Mouse (Mus musculus) midbrain, embryonic 10.5 days (tissue): Measurements from ENCODE around the gene Olfr406. TPM values are rescaled to one million over a fixed set of nuclear protein-coding genes. Genes with fewer than 3 reads are reported as not detected.

Experiments used
- DNase-seq: peaks from one replicate; pipeline ENCODE4 v3.0.0-alpha.2; 2017; ENCODE audit warnings: low spot score
- H3K27ac ChIP-seq: fragments of 300-500 bp; sonication (generic); replicated peaks from 2 replicates; pipeline ENCODE4 v1.5.1; 2016; ENCODE audit warnings: mild to moderate bottlenecking
- H3K27me3 ChIP-seq: fragments of 300-500 bp; sonication (generic); 2 replicates; pipeline ENCODE4 v1.6.1; 2016; ENCODE audit warnings: low read depth, mild to moderate bottlenecking; ENCODE audit not compliant: poor library complexity, severe bottlenecking
- H3K36me3 ChIP-seq: fragments of 300-500 bp; sonication (generic); 2 replicates; pipeline ENCODE4 v1.6.1; 2016; ENCODE audit warnings: mild to moderate bottlenecking, moderate library complexity
- H3K4me1 ChIP-seq: fragments of 300-500 bp; sonication (generic); 2 replicates; pipeline ENCODE4 v1.6.1; 2016
- H3K4me3 ChIP-seq: fragments of 300-500 bp; sonication (generic); 2 replicates; pipeline ENCODE4 v1.5.1; 2016; ENCODE audit warnings: mild to moderate bottlenecking, moderate library complexity
- H3K9me3 ChIP-seq: fragments of 300-500 bp; sonication (generic); replicated peaks from 2 replicates; pipeline ENCODE4 v1.6.1; 2016; ENCODE audit warnings: mild to moderate bottlenecking
- WGBS: fragments of 180-500 bp; shearing (Covaris S2); methylation state at CpG from one replicate; pipeline ENCODE4 v1.1.7; 2016; 5-methylcytosine and 5-hydroxymethylcytosine counted together
- polyA plus RNA-seq: library from polyadenylated mRNA; unstranded; fragments of >200 nt; fragmentation: Nextera tagmentation; extraction: Ambion mirVana; gene quantifications from 2 replicates; pipeline ENCODE4 v1.2.1, GENCODE M21; 2016

Gene Olfr406
- polyA plus RNA-seq, result not detected in 2 replicates

DNA sequence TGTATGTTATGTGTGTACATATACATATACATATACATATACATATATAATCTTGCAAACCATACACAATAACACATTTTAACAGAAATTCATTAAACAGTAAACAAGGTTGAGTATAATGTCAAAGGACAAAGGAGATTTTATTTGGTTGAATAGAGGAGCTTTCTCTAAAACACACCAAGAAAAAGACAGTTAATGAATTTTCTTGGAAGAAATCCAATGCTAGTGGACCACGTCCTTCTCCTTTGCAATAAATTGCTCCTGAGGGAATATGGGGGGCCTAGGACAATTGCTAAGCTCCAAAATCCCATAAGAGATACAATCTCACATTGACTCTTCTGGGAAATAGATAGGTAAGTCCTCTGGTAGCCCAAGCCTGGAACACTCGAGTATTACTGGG is at the start of gene Olfr406:
TSS of gene Olfr406 (plus strand) at position 301 of the 400 bp plus-strand sequence.
- Histone ChIP-seq H3K36me3 (no peaks in the 10 kb centered on the region), H3K27me3 (no peaks in the 10 kb centered on the region), H3K9me3 (peaks cover 35% of the 10 kb centered on the region), H3K4me1 (no peaks in the 10 kb centered on the region), H3K27ac (no peak within 1 kb of the TSS), H3K4me3 (no peak within 1 kb of the TSS)
- WGBS, result 71% methylated on average over 2 of the region's 2 CpGs
- DNase-seq, result no peak

DNA sequence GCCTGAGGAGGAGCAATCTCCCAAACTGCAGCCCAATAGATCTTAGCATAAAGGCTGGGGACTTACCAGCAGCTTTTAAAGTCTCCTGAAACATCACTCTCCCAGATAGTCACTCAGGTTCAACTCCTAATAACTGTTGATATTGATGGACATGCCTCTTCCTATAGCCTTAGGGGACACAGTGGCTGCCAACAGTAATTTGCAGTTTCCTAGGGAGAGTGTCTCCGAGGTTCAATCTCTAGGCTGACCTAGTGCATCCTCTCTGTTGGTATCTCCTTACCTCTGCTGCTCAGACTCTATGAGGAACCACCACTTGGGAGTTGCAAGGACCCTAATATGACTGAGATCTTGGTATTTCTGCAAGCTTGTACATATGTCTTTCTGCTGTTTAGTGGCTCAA is 48.3 kb upstream of the Olfr406 start, which contains the start of gene Olfr43:
TSS of gene Olfr43 (minus strand) at position 101 of the 400 bp plus-strand sequence.
- no peak within 1 kb of the TSS for H3K4me3 ChIP-seq
- peaks cover 48% of the 10 kb centered on the region; the same call in 1 of the 2 replicates for H3K9me3 ChIP-seq
- H3K36me3 ChIP-seq, result no peaks in the 10 kb centered on the region
- no peaks in the 10 kb centered on the region for H3K4me1 ChIP-seq
- no peak within 1 kb of the TSS for H3K27ac ChIP-seq
- no peak for DNase-seq
- WGBS, result 68% methylated on average over 1 of the region's 1 CpGs
- no peaks in the 10 kb centered on the region for H3K27me3 ChIP-seq

DNA sequence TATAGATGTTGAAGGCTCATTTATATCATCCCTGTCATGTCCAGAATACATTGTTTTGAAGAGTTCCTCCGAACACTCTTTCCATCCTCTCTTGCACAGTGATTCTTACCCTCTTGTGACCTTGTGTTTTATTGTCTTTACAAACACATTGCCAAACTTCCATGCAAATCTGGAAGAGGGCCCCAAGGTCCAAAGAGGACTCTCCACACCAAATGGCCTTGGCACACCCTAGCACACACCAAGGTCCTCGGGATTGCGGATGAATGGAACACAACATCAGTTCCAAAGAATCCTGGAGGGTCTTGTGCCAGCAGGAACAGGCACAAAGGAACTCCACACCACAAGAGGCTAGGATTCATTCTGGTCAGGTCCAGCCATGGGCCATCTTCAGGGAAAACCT is 18.4 kb upstream of the Olfr406 start:
- Histone ChIP-seq H3K27ac (no peak overlapping the region), H3K4me3 (no peak overlapping the region), H3K36me3 (no peaks in the 10 kb centered on the region), H3K4me1 (no peaks in the 10 kb centered on the region), H3K27me3 (no peaks in the 10 kb centered on the region), H3K9me3 (peaks cover 35% of the 10 kb centered on the region)
- 90% methylated on average over 3 of the region's 3 CpGs for WGBS
- no peak for DNase-seq

DNA sequence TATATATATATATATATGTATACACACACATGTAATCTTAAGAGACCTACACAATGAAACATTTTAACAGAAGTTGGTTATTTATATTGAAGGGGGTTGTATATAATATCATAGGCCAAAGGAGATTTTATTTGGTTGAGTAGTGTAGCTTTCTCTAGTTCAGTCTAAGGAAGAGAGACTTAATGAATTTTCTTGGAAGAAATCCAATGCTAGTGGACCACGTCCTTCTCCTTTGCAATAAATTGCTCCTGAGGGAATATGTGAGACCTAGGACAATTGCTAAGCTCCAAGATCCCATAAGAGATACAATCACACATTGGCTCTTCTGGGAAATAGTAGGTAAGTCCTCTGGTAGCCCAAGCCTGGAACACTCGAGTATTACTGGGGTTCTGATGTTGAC is 23.8 kb downstream of the Olfr406 start, which contains the start of gene Olfr59:
TSS of gene Olfr59 (plus strand) at position 301 of the 400 bp plus-strand sequence.
- H3K4me3 ChIP-seq, result no peak within 1 kb of the TSS
- DNase-seq, result no peak
- H3K9me3 ChIP-seq, result peaks cover 21% of the 10 kb centered on the region
- H3K36me3 ChIP-seq, result no peaks in the 10 kb centered on the region
- no peaks in the 10 kb centered on the region for H3K4me1 ChIP-seq
- no peak within 1 kb of the TSS for H3K27ac ChIP-seq
- 75% methylated on average over 2 of the region's 2 CpGs for WGBS
- no peaks in the 10 kb centered on the region for H3K27me3 ChIP-seq

DNA sequence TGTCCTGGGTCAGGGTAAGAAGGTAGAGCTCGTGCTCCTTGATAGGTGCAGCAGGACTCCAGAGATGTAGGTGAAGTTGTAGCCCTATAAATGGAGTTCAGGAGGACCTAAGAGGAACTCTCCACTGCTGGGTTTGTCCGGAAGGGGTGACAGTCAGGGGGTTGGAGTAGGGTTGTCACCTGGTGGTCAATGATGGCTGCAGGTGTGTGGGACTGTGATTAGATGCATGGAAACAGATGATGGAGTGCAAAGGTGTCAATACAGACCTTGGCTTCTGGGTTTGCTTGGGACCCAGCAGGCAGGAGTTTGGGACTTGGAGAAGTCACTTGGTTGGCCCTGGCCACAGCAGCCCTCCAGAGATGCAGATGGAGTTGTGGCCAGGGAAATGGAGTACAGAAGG is 27.6 kb downstream of the Olfr406 start:
- Histone ChIP-seq H3K36me3 (no peaks in the 10 kb centered on the region), H3K4me1 (no peaks in the 10 kb centered on the region), H3K27ac (no peak overlapping the region), H3K9me3 (peaks cover 20% of the 10 kb centered on the region), H3K4me3 (no peak overlapping the region), H3K27me3 (no peaks in the 10 kb centered on the region)
- 81% methylated on average over 2 of the region's 2 CpGs for WGBS
- DNase-seq, result no peak

Other genes starting within 250 kb of the Olfr406 start
- gene Olfr139, start 203.3 kb upstream of the Olfr406 start, polyA plus RNA-seq, result not detected in 2 replicates
- not detected in 2 replicates for gene Olfr399, start 203.2 kb upstream of the Olfr406 start, polyA plus RNA-seq
- not detected in 2 replicates for gene Zfp616, start 189.9 kb upstream of the Olfr406 start, polyA plus RNA-seq
- gene Olfr401, start 146.1 kb upstream of the Olfr406 start, polyA plus RNA-seq, result not detected in 2 replicates
- not detected in 2 replicates for gene Olfr402, start 106.3 kb upstream of the Olfr406 start, polyA plus RNA-seq
- gene Olfr403, start 73.6 kb upstream of the Olfr406 start, polyA plus RNA-seq, result not detected in 2 replicates
- not detected in 2 replicates for gene Olfr43, start 48.4 kb upstream of the Olfr406 start, polyA plus RNA-seq
- not detected in 2 replicates for gene Olfr59, start 23.9 kb downstream of the Olfr406 start, polyA plus RNA-seq
- gene Olfr410, start 78.2 kb downstream of the Olfr406 start, polyA plus RNA-seq, result not detected in 2 replicates
- gene Olfr411, start 92.8 kb downstream of the Olfr406 start, polyA plus RNA-seq, result not detected in 2 replicates
- not detected in 2 replicates for gene Olfr412, start 102.3 kb downstream of the Olfr406 start, polyA plus RNA-seq